Mouse (Mus musculus) NIH3T3 (cell line): ENCODE data around the gene Nol3.
A peak's percentile ranks its signal among the peaks of the same experiment; 100 is the strongest.

ENCODE experiments used
- DNase-seq: peaks from one replicate; pipeline ENCODE4 v3.0.0-alpha.2; 2012; ENCODE audit warnings: low read depth

Gene Nol3

GRCm38 (mm10) chr8:105309142-105309847, 33.4 kb downstream of the Nol3 start:
- DNase-seq: no peak

- no peak for DNase-seq
Observed at GRCm38 (mm10) chr8:105310118-105310517, 34.2 kb downstream of the Nol3 start.

- DNase-seq: no peak
Observed at GRCm38 (mm10) chr8:105311718-105312117, 35.8 kb downstream of the Nol3 start.

- DNase-seq: no peak
Observed at GRCm38 (mm10) chr8:105312891-105313481, 37.0 kb downstream of the Nol3 start.

DNA sequence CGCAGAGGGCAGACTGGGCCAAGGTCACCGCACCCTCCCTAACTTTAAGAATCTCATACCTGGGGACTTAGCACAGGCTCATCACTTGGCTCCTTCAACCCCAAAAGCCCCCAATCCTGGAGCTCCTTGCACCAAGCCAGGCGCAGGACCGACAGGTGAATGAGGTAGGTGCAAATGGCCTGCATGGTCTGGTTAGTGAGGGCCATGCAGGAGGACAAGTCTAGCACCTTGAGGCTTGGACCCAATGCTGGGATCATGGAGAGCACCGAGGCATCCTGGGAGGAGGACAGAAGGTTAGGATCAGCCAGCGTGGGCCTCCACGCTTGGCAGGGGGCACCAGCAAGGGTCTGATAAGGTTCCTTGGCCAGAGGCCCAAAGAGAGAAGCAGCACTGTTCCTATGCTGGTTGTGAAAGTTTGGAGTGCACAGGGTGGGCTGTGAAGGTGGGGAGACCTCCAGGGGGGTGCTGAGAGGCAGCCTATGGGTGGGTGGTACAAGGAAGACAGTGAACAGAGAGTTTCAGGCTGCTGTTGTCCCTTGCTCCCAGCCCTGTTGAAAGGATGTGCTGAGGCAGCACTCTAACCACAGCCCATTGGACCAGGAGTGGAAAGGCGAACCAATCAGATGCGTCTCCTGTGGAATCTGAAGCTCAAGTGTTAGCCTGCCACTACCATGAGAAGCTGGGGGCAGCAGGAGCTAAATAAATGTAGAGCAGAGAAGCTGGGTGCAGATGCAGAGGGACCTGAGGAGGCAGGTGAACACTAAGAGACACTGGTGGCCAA, 37.9 kb downstream of the Nol3 start:
- DNase-seq: no peak

- DNase-seq: no peak
Observed at GRCm38 (mm10) chr8:105315073-105315769, 39.3 kb downstream of the Nol3 start.

DNA sequence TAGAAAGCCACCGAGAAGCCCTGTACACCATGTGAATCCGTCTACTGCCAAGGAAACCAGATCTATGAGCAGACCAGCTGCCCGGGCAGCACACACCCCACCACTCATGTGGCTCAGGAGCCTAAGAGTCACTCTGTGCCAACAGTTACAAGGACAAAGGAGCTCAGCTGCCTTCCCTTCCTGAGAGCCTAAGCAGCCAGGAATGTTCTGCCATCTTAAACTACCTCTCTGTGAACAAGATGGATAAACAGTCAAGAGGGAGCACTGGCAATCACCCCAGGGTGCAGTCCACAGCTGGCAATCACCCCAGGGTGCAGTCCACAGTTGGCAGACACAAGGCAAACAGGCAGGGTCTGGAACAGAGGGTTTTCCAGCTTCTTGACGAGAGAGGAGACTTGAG, 42.0 kb downstream of the Nol3 start:
- no peak for DNase-seq

DNA sequence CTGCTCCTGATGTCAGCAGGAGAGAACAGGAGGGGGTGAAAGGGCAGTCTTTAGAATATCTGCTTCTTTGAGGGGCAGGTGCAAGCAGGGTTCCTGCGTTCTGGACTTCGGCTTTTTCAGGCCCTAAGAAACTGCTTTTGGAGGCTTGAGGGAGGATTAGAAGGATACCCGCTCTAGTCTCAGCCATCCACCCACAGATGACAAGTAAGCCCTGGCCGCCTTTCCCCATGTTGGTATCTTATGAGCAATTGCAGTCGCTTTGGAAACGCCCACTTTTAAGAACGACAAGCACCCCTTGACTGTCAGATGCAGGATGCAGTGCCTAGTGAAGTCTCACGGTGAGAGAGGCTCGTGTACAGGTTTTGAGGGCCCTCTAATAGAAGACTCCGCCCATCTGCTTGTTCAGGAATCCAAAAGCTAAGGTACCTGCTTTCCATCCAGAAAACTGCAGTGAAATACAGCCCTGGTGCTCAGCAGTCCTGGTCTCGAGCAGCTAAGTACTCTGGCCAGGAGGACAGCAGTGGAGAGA, 42.8 kb downstream of the Nol3 start:
- DNase-seq: no peak

DNA sequence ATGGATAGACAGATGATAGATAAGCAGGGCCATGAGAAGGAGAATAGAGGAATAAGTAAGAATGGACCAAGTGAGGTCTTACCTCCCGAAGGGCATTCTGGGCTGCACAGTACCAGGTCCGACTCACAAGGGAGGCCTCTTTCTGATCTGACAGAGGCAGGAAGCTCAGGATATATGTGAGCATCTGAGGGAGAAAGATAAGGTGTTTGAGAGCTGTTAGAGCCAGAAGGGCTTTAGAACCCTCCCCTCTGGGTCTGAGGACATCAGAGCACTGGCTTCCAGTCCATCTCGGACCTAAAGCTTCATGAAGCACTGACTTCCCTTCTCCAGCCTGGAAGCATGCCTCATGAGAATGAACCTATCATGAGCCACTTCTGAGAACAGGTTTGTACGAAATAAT, 47.2 kb downstream of the Nol3 start:
- DNase-seq: no peak

GRCm38 (mm10) chr8:105325641-105326093, 49.7 kb downstream of the Nol3 start:
- peak; percentile 32 for DNase-seq

- peak; percentile 98 for DNase-seq
Observed at GRCm38 (mm10) chr8:105326141-105326672, 50.3 kb downstream of the Nol3 start, which contains the start of the genes Lrrc29 and Tmem208. Gene Lrrc29 (minus strand): TSS chr8:105326278. Gene Tmem208 (plus strand): TSS chr8:105326354.

DNA sequence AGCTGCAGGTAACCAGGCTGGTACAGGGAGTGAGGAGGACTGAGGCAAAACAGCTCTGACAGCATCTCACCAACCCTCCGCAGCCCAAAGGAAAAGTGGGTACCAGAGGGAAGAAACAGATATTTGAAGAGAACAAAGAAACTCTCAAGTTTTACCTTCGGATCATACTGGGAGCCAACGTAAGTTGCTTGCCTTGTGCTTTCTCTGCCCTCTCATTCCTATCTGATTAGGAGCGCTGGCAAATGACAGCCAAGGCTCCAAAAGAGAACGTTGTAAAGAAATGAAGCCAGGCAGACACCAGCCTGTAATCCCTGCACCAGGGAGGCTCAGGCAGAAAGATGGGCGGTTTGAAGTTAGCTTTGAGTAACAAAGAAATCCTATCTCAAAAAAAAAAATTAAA, 51.0 kb downstream of the Nol3 start:
- no peak for DNase-seq

DNA sequence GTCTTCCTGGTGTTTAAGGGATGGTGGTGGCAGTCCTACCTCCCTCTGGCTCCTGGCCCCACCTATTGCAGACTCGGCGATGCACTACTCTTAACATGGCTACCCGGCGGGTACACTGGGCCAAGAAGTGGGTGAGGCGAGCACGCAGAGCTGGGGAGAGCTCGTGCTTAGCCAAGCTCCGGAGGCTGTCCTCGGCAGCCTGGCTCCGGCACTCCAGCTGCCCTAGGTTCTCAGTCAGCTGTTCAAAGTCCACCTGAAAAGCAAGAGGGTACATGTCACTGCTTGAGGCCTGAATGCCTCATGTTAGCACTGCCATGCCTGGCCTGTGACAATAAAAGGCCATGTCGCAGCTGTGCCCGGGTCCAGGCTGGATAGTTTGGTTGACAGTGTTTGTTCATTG, 54.4 kb downstream of the Nol3 start:
- no peak for DNase-seq

- no peak for DNase-seq
Observed at GRCm38 (mm10) chr8:105331469-105331868, 55.5 kb downstream of the Nol3 start.
